Mouse (Mus musculus): ENCODE results near the gene B4galnt4.
A peak's percentile ranks its signal among the peaks of the same experiment; 100 is the strongest.

- TF ChIP-seq POLR2A (IDR thresholded peaks at IDR 0.05; ENCODE audit: insufficient read depth, low read length) = no peak
- TF ChIP-seq CTCF (IDR thresholded peaks at IDR 0.05; ENCODE audit: low read depth, low read length) = peak; percentile 27
- TF ChIP-seq EP300 (IDR thresholded peaks at IDR 0.05; ENCODE audit: insufficient read depth, low read depth, low read length) = 0 out of 2 replicates have a peak, but pooled peaks have one; percentile 24
These were observed 35.7 kb downstream of the B4galnt4 start for GRCm38 (mm10) chr7:141096649-141097056.

All from ES-Bruce4 (cell line).